Mouse (Mus musculus): Measurements from ENCODE around the gene Bcar3.

DNA sequence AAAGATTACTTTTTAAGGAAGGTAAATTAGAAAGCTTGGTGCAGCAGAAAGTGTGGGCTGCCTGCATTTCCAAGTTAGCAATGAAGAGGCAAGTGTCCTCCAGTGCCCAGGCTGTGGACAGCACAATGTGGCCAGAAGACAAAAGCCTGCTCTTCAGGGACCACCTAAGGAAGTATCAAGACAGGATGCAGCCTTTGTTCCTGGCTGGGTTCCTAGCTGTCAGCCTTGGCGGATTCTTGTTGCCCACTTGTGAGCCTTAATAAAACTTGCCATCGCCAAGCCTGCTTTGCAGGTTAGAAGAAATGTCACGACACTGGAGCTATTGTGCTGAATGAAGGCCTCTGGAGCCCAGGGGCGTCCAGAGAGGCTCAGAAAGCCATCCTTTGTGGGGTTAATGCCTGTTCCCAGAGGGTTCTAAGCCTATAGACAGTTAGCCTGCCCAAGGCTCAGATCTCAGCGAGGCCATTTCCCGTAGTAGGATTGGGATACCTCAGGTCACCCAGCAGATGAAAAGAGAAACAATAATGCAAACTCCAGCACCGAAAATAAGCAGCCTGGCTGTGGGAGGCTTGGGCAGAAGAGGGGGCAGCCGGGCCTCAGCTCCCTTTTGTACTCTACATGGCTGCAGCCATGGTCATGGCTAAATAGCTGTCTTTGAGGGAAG is 167.0 kb downstream of the Bcar3 start:
- no peak for TF ChIP-seq POLR2A (IDR thresholded peaks at IDR 0.05; ENCODE audit: control insufficient read depth, extremely low read depth, insufficient read depth, low read length, poor library complexity)
- TF ChIP-seq CTCF (IDR thresholded peaks at IDR 0.05; ENCODE audit: borderline replicate concordance, control insufficient read depth, extremely low read depth, insufficient read depth, low read length, poor library complexity) = no peak
